Mouse (Mus musculus): Measurements from ENCODE around the gene Tagln2.
A peak's percentile ranks its signal among the peaks of the same experiment; 100 is the strongest.

Tagln2 gene

DNA sequence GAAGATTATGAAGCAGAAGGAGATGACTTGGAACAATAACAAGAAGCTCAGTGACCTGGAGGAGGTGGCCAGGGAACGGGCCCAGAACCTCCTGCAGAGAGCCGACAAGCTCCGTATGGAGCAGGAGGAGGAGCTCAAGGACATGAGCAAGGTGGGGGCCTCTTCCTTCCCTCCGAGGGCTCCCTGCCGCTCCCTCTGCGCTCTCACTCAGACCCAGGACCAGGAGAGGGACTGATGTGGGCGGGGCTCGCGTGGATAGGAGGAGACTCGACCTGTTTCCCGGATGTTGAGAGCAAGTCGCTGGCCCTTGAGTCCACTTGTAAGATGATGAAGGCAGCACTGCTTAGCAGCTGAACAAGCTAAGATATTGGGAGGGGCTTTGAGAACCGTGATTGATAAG is 32.7 kb downstream of the Tagln2 start:
- H3K36me3 ChIP-seq (ENCODE audit: insufficient read depth, low read length): no peaks in the 10 kb centered on the region
- no peaks in the 10 kb centered on the region for H3K9me3 ChIP-seq (ENCODE audit: low read length)
- no peak for TF ChIP-seq CTCF (conservative IDR thresholded peaks at IDR 0.05; ENCODE audit: low read length)
- TF ChIP-seq POU5F1 (IDR thresholded peaks at IDR 0.05; ENCODE audit: borderline replicate concordance, low read length): no peak

DNA sequence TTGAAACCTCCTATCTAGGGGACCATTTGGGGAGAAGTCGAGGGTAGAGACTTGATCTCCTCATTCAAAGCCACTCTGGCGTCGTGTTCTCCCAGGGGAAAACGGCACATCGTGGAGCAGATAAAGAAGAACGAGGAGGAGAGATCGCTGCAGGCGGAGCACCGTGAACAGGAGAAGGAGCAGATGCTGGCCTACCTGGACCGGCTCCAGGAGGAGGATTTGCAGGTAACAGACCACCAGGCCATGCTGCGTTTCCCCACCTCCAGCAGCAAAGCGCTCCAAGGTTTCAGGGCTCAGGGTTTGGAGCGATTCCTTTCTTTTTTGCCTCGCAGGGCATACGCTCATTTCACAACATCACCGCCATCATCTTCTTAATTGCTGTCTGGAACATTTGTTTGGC is 35.3 kb downstream of the Tagln2 start:
- H3K4me3 ChIP-seq (replicated peaks; ENCODE audit: low read length): no peak overlapping the region
- no peak for TF ChIP-seq NANOG (IDR thresholded peaks at IDR 0.05; ENCODE audit: borderline replicate concordance, low read length)
- TF ChIP-seq CTCF (conservative IDR thresholded peaks at IDR 0.05; ENCODE audit: low read length): no peak
- no peak for TF ChIP-seq POU5F1 (IDR thresholded peaks at IDR 0.05; ENCODE audit: borderline replicate concordance, low read length)
- H3K27me3 ChIP-seq (ENCODE audit: insufficient read depth, low read length): peaks cover 81% of the 10 kb centered on the region
- H3K4me1 ChIP-seq (replicated peaks; ENCODE audit: low read depth, low read length): peaks cover 33% of the 10 kb centered on the region
- H3K36me3 ChIP-seq (ENCODE audit: insufficient read depth, low read length): no peaks in the 10 kb centered on the region
- no peaks in the 10 kb centered on the region for H3K9me3 ChIP-seq (ENCODE audit: low read length)

More for the DNA sequence above, 32.7 kb downstream of the Tagln2 start:
- H3K4me1 ChIP-seq (replicated peaks; ENCODE audit: low read depth, low read length): peaks cover 46% of the 10 kb centered on the region
- H3K27me3 ChIP-seq (ENCODE audit: insufficient read depth, low read length): peaks cover 67% of the 10 kb centered on the region
- H3K4me3 ChIP-seq (replicated peaks; ENCODE audit: low read length): peak overlapping the region; percentile 60

DNA sequence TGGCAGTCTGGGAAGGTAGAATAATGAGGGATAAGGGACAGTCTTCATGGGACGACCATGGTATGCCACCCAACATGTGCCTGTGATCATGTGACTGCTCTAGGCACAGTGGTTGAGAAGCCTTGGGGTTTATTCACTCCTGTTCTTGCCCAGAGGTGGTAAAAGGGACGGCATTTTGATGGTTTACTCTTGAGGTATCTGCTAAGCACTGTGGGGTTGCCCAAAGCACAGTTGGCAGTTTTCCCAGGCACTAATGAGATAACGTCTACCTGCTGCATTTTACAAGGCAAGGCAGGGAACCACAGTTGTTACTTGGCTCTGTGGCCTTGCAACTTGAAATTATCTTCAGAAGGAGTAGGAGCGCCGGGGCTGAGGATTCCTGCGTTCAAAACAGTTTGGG is 40.0 kb downstream of the Tagln2 start:
- TF ChIP-seq NANOG (IDR thresholded peaks at IDR 0.05; ENCODE audit: borderline replicate concordance, low read length) (no peak), POU5F1 (IDR thresholded peaks at IDR 0.05; ENCODE audit: borderline replicate concordance, low read length) (no peak), CTCF (conservative IDR thresholded peaks at IDR 0.05; ENCODE audit: low read length) (no peak)
- H3K4me1 ChIP-seq (replicated peaks; ENCODE audit: low read depth, low read length): peaks cover 14% of the 10 kb centered on the region; the same call in 1 of the 2 replicates
- H3K9me3 ChIP-seq (ENCODE audit: low read length): no peaks in the 10 kb centered on the region
- peaks cover 78% of the 10 kb centered on the region for H3K27me3 ChIP-seq (ENCODE audit: insufficient read depth, low read length)
- H3K36me3 ChIP-seq (ENCODE audit: insufficient read depth, low read length): no peaks in the 10 kb centered on the region
- H3K4me3 ChIP-seq (replicated peaks; ENCODE audit: low read length): no peak overlapping the region

GRCm38 (mm10) chr1:172540283-172540820 is 40.5 kb downstream of the Tagln2 start:
- Histone ChIP-seq H3K9me3 (ENCODE audit: low read length) (no peaks in the 10 kb centered on the region), H3K4me3 (replicated peaks; ENCODE audit: low read length) (no peak overlapping the region), H3K4me1 (replicated peaks; ENCODE audit: low read depth, low read length) (peaks cover 14% of the 10 kb centered on the region; the same call in 1 of the 2 replicates), H3K36me3 (ENCODE audit: insufficient read depth, low read length) (no peaks in the 10 kb centered on the region), H3K27me3 (ENCODE audit: insufficient read depth, low read length) (peaks cover 78% of the 10 kb centered on the region)
- no peak for TF ChIP-seq CTCF (conservative IDR thresholded peaks at IDR 0.05; ENCODE audit: low read length)
- TF ChIP-seq NANOG (IDR thresholded peaks at IDR 0.05; ENCODE audit: borderline replicate concordance, low read length): no peak
- no peak for TF ChIP-seq POU5F1 (IDR thresholded peaks at IDR 0.05; ENCODE audit: borderline replicate concordance, low read length)

- no peak for TF ChIP-seq POU5F1 (IDR thresholded peaks at IDR 0.05; ENCODE audit: borderline replicate concordance, low read length)
- TF ChIP-seq NANOG (IDR thresholded peaks at IDR 0.05; ENCODE audit: borderline replicate concordance, low read length): no peak
- TF ChIP-seq CTCF (conservative IDR thresholded peaks at IDR 0.05; ENCODE audit: low read length): no peak
- Histone ChIP-seq H3K4me3 (replicated peaks; ENCODE audit: low read length) (no peak overlapping the region), H3K9me3 (ENCODE audit: low read length) (no peaks in the 10 kb centered on the region), H3K27me3 (ENCODE audit: insufficient read depth, low read length) (peaks cover 73% of the 10 kb centered on the region), H3K36me3 (ENCODE audit: insufficient read depth, low read length) (no peaks in the 10 kb centered on the region), H3K4me1 (replicated peaks; ENCODE audit: low read depth, low read length) (peaks cover 41% of the 10 kb centered on the region)
Measured at GRCm38 (mm10) chr1:172546062-172546461, 46.2 kb downstream of the Tagln2 start.

DNA sequence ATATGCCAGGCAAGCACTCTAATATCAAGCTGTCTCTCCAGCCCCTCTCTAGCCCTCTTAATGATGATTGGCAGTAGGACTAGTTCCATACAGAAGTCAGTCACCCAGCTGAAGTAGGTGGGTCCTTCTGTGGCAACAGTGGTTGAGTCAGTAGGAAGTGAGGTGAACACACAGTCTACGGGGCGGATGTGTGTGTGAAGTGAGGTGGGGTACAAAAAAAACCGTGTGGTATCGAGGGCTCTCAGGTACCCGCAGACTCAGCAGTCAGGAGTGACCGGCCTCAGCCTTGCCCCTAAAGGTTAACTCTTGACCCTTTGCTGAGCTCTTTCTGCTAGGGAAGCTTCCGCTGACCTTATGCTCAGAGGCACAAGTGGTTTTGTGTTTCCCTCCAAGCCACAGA is 48.7 kb downstream of the Tagln2 start:
- Histone ChIP-seq H3K27me3 (ENCODE audit: insufficient read depth, low read length) (peaks cover 74% of the 10 kb centered on the region), H3K9me3 (ENCODE audit: low read length) (no peaks in the 10 kb centered on the region), H3K36me3 (ENCODE audit: insufficient read depth, low read length) (no peaks in the 10 kb centered on the region), H3K4me1 (replicated peaks; ENCODE audit: low read depth, low read length) (peaks cover 39% of the 10 kb centered on the region), H3K4me3 (replicated peaks; ENCODE audit: low read length) (no peak overlapping the region)
- TF ChIP-seq POU5F1 (IDR thresholded peaks at IDR 0.05; ENCODE audit: borderline replicate concordance, low read length): no peak
- no peak for TF ChIP-seq CTCF (conservative IDR thresholded peaks at IDR 0.05; ENCODE audit: low read length)
- no peak for TF ChIP-seq NANOG (IDR thresholded peaks at IDR 0.05; ENCODE audit: borderline replicate concordance, low read length)

GRCm38 (mm10) chr1:172549314-172549713 is 49.5 kb downstream of the Tagln2 start:
- H3K27me3 ChIP-seq (ENCODE audit: insufficient read depth, low read length): peaks cover 72% of the 10 kb centered on the region
- peak overlapping the region; percentile 78; the same call in 1 of the 2 replicates for H3K4me3 ChIP-seq (replicated peaks; ENCODE audit: low read length)
- TF ChIP-seq CTCF (conservative IDR thresholded peaks at IDR 0.05; ENCODE audit: low read length): no peak
- no peak for TF ChIP-seq NANOG (IDR thresholded peaks at IDR 0.05; ENCODE audit: borderline replicate concordance, low read length)
- no peak for TF ChIP-seq POU5F1 (IDR thresholded peaks at IDR 0.05; ENCODE audit: borderline replicate concordance, low read length)
- peaks cover 34% of the 10 kb centered on the region for H3K4me1 ChIP-seq (replicated peaks; ENCODE audit: low read depth, low read length)
- no peaks in the 10 kb centered on the region for H3K36me3 ChIP-seq (ENCODE audit: insufficient read depth, low read length)
- H3K9me3 ChIP-seq (ENCODE audit: low read length): no peaks in the 10 kb centered on the region

DNA sequence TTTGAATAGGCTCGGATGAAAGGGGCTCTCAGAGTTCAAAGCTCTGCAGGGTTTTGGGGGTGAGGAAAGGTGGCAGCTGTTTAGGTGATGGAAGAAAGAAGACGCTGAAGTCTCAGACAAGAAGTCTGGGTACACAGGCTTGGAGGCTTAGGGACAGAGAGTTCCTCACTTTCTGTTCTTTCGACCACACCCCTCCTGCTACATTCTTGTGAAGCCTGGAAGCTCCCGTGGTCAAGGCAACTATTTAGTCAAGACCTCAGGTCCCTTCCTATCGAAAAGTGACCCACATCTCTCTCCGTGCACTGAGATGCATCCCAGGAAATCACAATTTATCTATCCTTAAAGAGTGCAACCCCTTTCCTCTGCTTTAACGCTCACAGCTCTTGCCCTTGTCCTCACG is 49.9 kb downstream of the Tagln2 start:
- Histone ChIP-seq H3K9me3 (ENCODE audit: low read length) (peaks cover 3% of the 10 kb centered on the region; the same call in 1 of the 2 replicates), H3K36me3 (ENCODE audit: insufficient read depth, low read length) (no peaks in the 10 kb centered on the region), H3K4me1 (replicated peaks; ENCODE audit: low read depth, low read length) (peaks cover 34% of the 10 kb centered on the region), H3K27me3 (ENCODE audit: insufficient read depth, low read length) (peaks cover 74% of the 10 kb centered on the region), H3K4me3 (replicated peaks; ENCODE audit: low read length) (peak overlapping the region; percentile 78)
- TF ChIP-seq POU5F1 (IDR thresholded peaks at IDR 0.05; ENCODE audit: borderline replicate concordance, low read length): no peak
- no peak for TF ChIP-seq NANOG (IDR thresholded peaks at IDR 0.05; ENCODE audit: borderline replicate concordance, low read length)
- no peak for TF ChIP-seq CTCF (conservative IDR thresholded peaks at IDR 0.05; ENCODE audit: low read length)

- Histone ChIP-seq H3K9me3 (ENCODE audit: low read length) (peaks cover 7% of the 10 kb centered on the region; the same call in 1 of the 2 replicates), H3K4me3 (replicated peaks; ENCODE audit: low read length) (peak overlapping the region; percentile 78), H3K27me3 (ENCODE audit: insufficient read depth, low read length) (peaks cover 74% of the 10 kb centered on the region), H3K36me3 (ENCODE audit: insufficient read depth, low read length) (no peaks in the 10 kb centered on the region), H3K4me1 (replicated peaks; ENCODE audit: low read depth, low read length) (peaks cover 28% of the 10 kb centered on the region)
- TF ChIP-seq CTCF (conservative IDR thresholded peaks at IDR 0.05; ENCODE audit: low read length): no peak
- TF ChIP-seq POU5F1 (IDR thresholded peaks at IDR 0.05; ENCODE audit: borderline replicate concordance, low read length): no peak
- TF ChIP-seq NANOG (IDR thresholded peaks at IDR 0.05; ENCODE audit: borderline replicate concordance, low read length): no peak
Measured at GRCm38 (mm10) chr1:172550551-172550951, 50.7 kb downstream of the Tagln2 start.
